Comparison of ENCODE assay signal across 8 mouse cellular contexts in the genomic region with DNA sequence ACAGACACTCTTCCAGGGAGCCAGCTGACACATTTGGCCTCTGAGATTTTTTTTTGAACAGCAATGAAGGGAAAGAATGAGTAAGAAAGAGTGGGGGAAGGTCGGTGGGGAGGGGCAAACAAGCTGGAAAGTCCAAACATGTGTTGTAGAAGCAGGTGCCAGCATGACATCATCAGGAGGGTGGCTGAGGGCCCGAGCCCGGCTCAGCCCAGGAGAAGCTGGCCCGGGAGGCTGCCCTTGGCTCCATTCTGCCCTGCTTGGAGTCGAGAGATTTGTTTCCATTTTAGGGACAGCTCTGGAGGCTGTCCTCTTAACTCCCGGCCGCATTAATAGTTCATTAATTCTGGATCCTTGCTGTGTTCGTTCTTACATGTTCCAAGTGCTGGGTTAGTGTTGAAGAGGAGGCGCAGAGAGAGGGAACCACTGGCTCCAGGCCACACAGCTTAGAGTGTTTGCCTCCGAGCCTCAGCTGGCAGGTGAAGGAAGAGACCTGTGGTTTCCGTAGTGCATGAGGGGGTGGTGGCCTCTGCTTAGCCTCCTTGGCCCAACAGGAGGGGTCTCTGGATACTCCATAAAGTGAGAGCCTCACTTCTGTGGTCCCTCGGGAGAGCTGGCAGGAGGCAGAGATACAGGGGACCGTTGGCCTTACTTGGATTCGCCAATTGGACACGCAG.
A peak's percentile ranks its signal among the peaks of the same experiment; 100 is the strongest.
DNase-seq lines count a peak whose midpoint lies in the region; ATAC-seq and TF ChIP-seq lines count a peak whose summit lies in the region.

No protein-coding gene starts in this region.

- H3K27me3 ChIP-seq in ES-Bruce4 (ENCODE audit: control insufficient read depth, insufficient read depth, low read length, poor library complexity, severe bottlenecking), result no peaks in the 10 kb centered on the region
- H3K27me3 ChIP-seq in heart, embryonic 10.5 days (ENCODE audit: insufficient read depth, poor library complexity, severe bottlenecking), result no peaks in the 10 kb centered on the region
- H3K27me3 ChIP-seq in kidney, postnatal 0 days (ENCODE audit: insufficient read depth, low read length), result no peaks in the 10 kb centered on the region
- no peaks in the 10 kb centered on the region for H3K27me3 ChIP-seq in stomach, embryonic 14.5 days (ENCODE audit: control insufficient read depth, insufficient read depth, low read length)

- peaks cover 21% of the 10 kb centered on the region for H3K4me1 ChIP-seq in ES-Bruce4 (ENCODE audit: control insufficient read depth, insufficient read depth, low read length)
- H3K4me1 ChIP-seq in heart, embryonic 10.5 days, result peaks cover 97% of the 10 kb centered on the region
- H3K4me1 ChIP-seq in kidney, postnatal 0 days (replicated peaks; ENCODE audit: insufficient read depth, low read length), result peaks cover 81% of the 10 kb centered on the region
- H3K4me1 ChIP-seq in stomach, embryonic 14.5 days (ENCODE audit: control insufficient read depth, insufficient read depth, low read length), result peaks cover 78% of the 10 kb centered on the region

- DNase-seq in left cerebral cortex, adult 2 months (ENCODE audit: extremely low spot score in 1 of 2, low spot score in 2 of 2), result no peak
- no peak for DNase-seq in left cerebral cortex, adult 11 months (ENCODE audit: low spot score)
- peak; percentile 61 to 73 for DNase-seq in cerebellum, postnatal 25 days
- no peak for DNase-seq in heart, embryonic 10.5 days (ENCODE audit: low spot score)
- DNase-seq in kidney, postnatal 0 days (ENCODE audit: low spot score), result no peak
- DNase-seq in embryo, embryonic 10.5 days (ENCODE audit: low spot score), result no peak

- peak overlapping the region; percentile 25; the same call in 1 of the 2 replicates for H3K27ac ChIP-seq in left cerebral cortex, adult 2 months
- peak overlapping the region; percentile 10; the same call in 1 of the 2 replicates for H3K27ac ChIP-seq in ES-Bruce4 (ENCODE audit: insufficient read depth, low read length)
- peak overlapping the region; percentile 75; the same call in 1 of the 2 replicates for H3K27ac ChIP-seq in heart, embryonic 10.5 days
- peak overlapping the region; percentile 84 for H3K27ac ChIP-seq in kidney, postnatal 0 days
- H3K27ac ChIP-seq in stomach, embryonic 14.5 days (ENCODE audit: low read length), result peak overlapping the region; percentile 89

- no peak overlapping the region for H3K4me2 ChIP-seq in kidney, postnatal 0 days (ENCODE audit: low read length)
- H3K4me2 ChIP-seq in stomach, embryonic 14.5 days (replicated peaks; ENCODE audit: low read depth, low read length), result no peak overlapping the region

- WGBS in heart, embryonic 10.5 days, result 65% methylated on average over 15 of the region's 15 CpGs
- 60% methylated on average over 15 of the region's 15 CpGs for WGBS in kidney, postnatal 0 days
- 51% methylated on average over 15 of the region's 15 CpGs for WGBS in stomach, embryonic 14.5 days

- H3K4me3 ChIP-seq in left cerebral cortex, adult 2 months, result no peak overlapping the region
- no peak overlapping the region for H3K4me3 ChIP-seq in ES-Bruce4 (ENCODE audit: low read depth, low read length)
- no peak overlapping the region for H3K4me3 ChIP-seq in heart, embryonic 10.5 days
- H3K4me3 ChIP-seq in kidney, postnatal 0 days (replicated peaks; ENCODE audit: low read depth, low read length), result no peak overlapping the region
- no peak overlapping the region for H3K4me3 ChIP-seq in stomach, embryonic 14.5 days (ENCODE audit: low read depth, low read length)

- no peak for TF ChIP-seq EP300 in ES-Bruce4 (IDR thresholded peaks at IDR 0.05; ENCODE audit: insufficient read depth, low read depth, low read length)

- ATAC-seq in kidney, postnatal 0 days (replicated peaks; ENCODE audit: low FRiP score, low read depth), result no peak
- no peak for ATAC-seq in stomach, embryonic 14.5 days (ENCODE audit: insufficient number of reproducible peaks, insufficient read depth, low FRiP score, low read depth)

- no peak for TF ChIP-seq CTCF in left cerebral cortex, adult 2 months (IDR thresholded peaks at IDR 0.05)
- TF ChIP-seq CTCF in ES-Bruce4 (IDR thresholded peaks at IDR 0.05; ENCODE audit: low read depth, low read length), result no peak
- no peak for TF ChIP-seq CTCF in kidney, postnatal 0 days (IDR thresholded peaks at IDR 0.05; ENCODE audit: low read depth)

- intact Hi-C loops in left cerebral cortex, adult 2 months (cut with DNase I), result loop anchor here (5.0 kb wide), 2 partner anchors 44 to 46 kb away; no protein-coding TSS in a partner anchor

- H3K9me3 ChIP-seq in ES-Bruce4 (replicated peaks; ENCODE audit: control insufficient read depth, insufficient read depth, low read length, poor library complexity, severe bottlenecking), result no peaks in the 10 kb centered on the region
- H3K9me3 ChIP-seq in heart, embryonic 10.5 days, result no peaks in the 10 kb centered on the region
- H3K9me3 ChIP-seq in kidney, postnatal 0 days (replicated peaks; ENCODE audit: low read length), result no peaks in the 10 kb centered on the region
- H3K9me3 ChIP-seq in stomach, embryonic 14.5 days (ENCODE audit: control insufficient read depth, low read depth, low read length), result no peaks in the 10 kb centered on the region

- TF ChIP-seq POLR2A in ES-Bruce4 (IDR thresholded peaks at IDR 0.05; ENCODE audit: insufficient read depth, low read length), result no peak

- H3K36me3 ChIP-seq in ES-Bruce4 (ENCODE audit: control insufficient read depth, insufficient read depth, low read length, poor library complexity, severe bottlenecking), result no peaks in the 10 kb centered on the region
- 0 out of 2 replicates have a peak, but pooled peaks cover 2% of the 10 kb centered on the region for H3K36me3 ChIP-seq in heart, embryonic 10.5 days
- no peaks in the 10 kb centered on the region for H3K36me3 ChIP-seq in kidney, postnatal 0 days (ENCODE audit: insufficient read depth, low read length)
- no peaks in the 10 kb centered on the region; the same call in 1 of the 2 replicates for H3K36me3 ChIP-seq in stomach, embryonic 14.5 days (ENCODE audit: control insufficient read depth, insufficient read depth, low read length)

- peak overlapping the region; percentile 7; the same call in 1 of the 2 replicates for H3K9ac ChIP-seq in ES-Bruce4 (ENCODE audit: low read depth, poor library complexity, severe bottlenecking)
- no peak overlapping the region for H3K9ac ChIP-seq in kidney, postnatal 0 days (ENCODE audit: low read depth, low read length)
- no peak overlapping the region for H3K9ac ChIP-seq in stomach, embryonic 14.5 days (replicated peaks; ENCODE audit: low read depth, low read length)

Comparison
In these comparisons a context has a peak if more than half of its experiments do, and no peak if none do; other contexts are left out.
1. DNase-seq: peak in cerebellum, postnatal 25 days (2 of 2); none in left cerebral cortex, adult 2 months (0 of 2), left cerebral cortex, adult 11 months (single experiment), heart, embryonic 10.5 days (single experiment), kidney, postnatal 0 days (single experiment) and embryo, embryonic 10.5 days (single experiment).
2. H3K27ac ChIP-seq: peak in every context shown above with its lines; median percentile 89 in stomach, embryonic 14.5 days; 84 in kidney, postnatal 0 days; 75 in heart, embryonic 10.5 days; 25 in left cerebral cortex, adult 2 months; 10 in ES-Bruce4.